Mouse (Mus musculus) stomach, embryonic 16.5 days (tissue): Measurements from ENCODE around the gene Cop1. TPM values are rescaled to one million over a fixed set of nuclear protein-coding genes. Genes with fewer than 3 reads are reported as not detected.

ENCODE experiments used
- ATAC-seq: fragments of 200-750 bp; cut with Nextera tagmentation; 2 replicates; pipeline ENCODE4 v1.8.0; 2017; ENCODE audit warnings: moderate number of reproducible peaks, moderate TSS enrichment; ENCODE audit not compliant: insufficient read depth, low FRiP score
- H3K27ac ChIP-seq: fragments of 300-500 bp; sonication (generic); 2 replicates; pipeline ENCODE4 v1.5.1; 2014; ENCODE audit warnings: low read length
- H3K27me3 ChIP-seq: fragments of 300-500 bp; sonication (generic); 2 replicates; pipeline ENCODE4 v1.6.1; 2014; ENCODE audit warnings: low read length, control low read depth, mixed read lengths; ENCODE audit not compliant: control insufficient read depth, insufficient read depth
- H3K36me3 ChIP-seq: fragments of 300-500 bp; sonication (generic); 2 replicates; pipeline ENCODE4 v1.6.1; 2014; ENCODE audit warnings: low read length; ENCODE audit not compliant: control insufficient read depth, insufficient read depth
- H3K4me1 ChIP-seq: fragments of 300-500 bp; sonication (generic); 2 replicates; pipeline ENCODE4 v1.6.1; 2014; ENCODE audit warnings: low read length, control low read depth, mixed read lengths; ENCODE audit not compliant: control insufficient read depth, insufficient read depth
- H3K4me2 ChIP-seq: fragments of 300-500 bp; sonication (generic); 2 replicates; pipeline ENCODE4 v1.6.1; 2014; ENCODE audit warnings: low read depth, low read length, mixed read lengths
- H3K4me3 ChIP-seq: fragments of 300-500 bp; sonication (generic); replicated peaks from 2 replicates; pipeline ENCODE4 v1.5.1; 2014; ENCODE audit warnings: mild to moderate bottlenecking, low read length
- H3K9ac ChIP-seq: fragments of 300-500 bp; sonication (generic); 2 replicates; pipeline ENCODE4 v1.6.1; 2014; ENCODE audit warnings: low read length
- H3K9me3 ChIP-seq: fragments of 300-500 bp; sonication (generic); replicated peaks from 2 replicates; pipeline ENCODE4 v1.6.1; 2016; ENCODE audit warnings: low read length, control low read depth; ENCODE audit not compliant: control insufficient read depth
- WGBS: fragments of 180-500 bp; shearing (Covaris S2); extraction: QIAGEN DNeasy Blood & Tissue Kit; methylation state at CpG from one replicate; pipeline ENCODE4 v1.1.7; 2014; 5-methylcytosine and 5-hydroxymethylcytosine counted together
- polyA plus RNA-seq: library from polyadenylated mRNA; unstranded; fragments of >200 nt; fragmentation: Nextera tagmentation; extraction: Ambion mirVana; gene quantifications from 2 replicates; pipeline ENCODE4 v1.2.1, GENCODE M21; 2015

The Cop1 gene
- polyA plus RNA-seq, 1 experiment from 2014 or later: 17.8 TPM

- peaks cover 10% of the 10 kb centered on the region for H3K36me3 ChIP-seq
These were observed 98.9 kb downstream of the Cop1 start for GRCm38 (mm10) chr1:159331008-159331407.

GRCm38 (mm10) chr1:159334157-159334556 lies 102.0 kb downstream of the Cop1 start:
- peaks cover 8% of the 10 kb centered on the region for H3K36me3 ChIP-seq
- no peak overlapping the region for H3K4me3 ChIP-seq
- no peak overlapping the region for H3K27ac ChIP-seq
- no peak overlapping the region for H3K9ac ChIP-seq
- no peaks in the 10 kb centered on the region for H3K9me3 ChIP-seq
- no peaks in the 10 kb centered on the region for H3K27me3 ChIP-seq
- no peak for ATAC-seq
- 87% methylated on average over 4 of the region's 4 CpGs for WGBS
- H3K4me2 ChIP-seq: no peak overlapping the region
- H3K4me1 ChIP-seq: no peaks in the 10 kb centered on the region

More at GRCm38 (mm10) chr1:159331008-159331407, 98.9 kb downstream of the Cop1 start:
- Histone ChIP-seq H3K9me3 (no peaks in the 10 kb centered on the region), H3K27me3 (no peaks in the 10 kb centered on the region), H3K4me2 (no peak overlapping the region), H3K4me3 (no peak overlapping the region), H3K27ac (no peak overlapping the region), H3K4me1 (no peaks in the 10 kb centered on the region), H3K9ac (no peak overlapping the region)
- no peak for ATAC-seq
- WGBS: 74% methylated on average over 4 of the region's 4 CpGs

- no peaks in the 10 kb centered on the region for H3K9me3 ChIP-seq
- H3K36me3 ChIP-seq: peaks cover 22% of the 10 kb centered on the region
- H3K27ac ChIP-seq: no peak overlapping the region
- no peak for ATAC-seq
- no peaks in the 10 kb centered on the region for H3K27me3 ChIP-seq
- no peaks in the 10 kb centered on the region for H3K4me1 ChIP-seq
- no peak overlapping the region for H3K4me2 ChIP-seq
- H3K4me3 ChIP-seq: no peak overlapping the region
- H3K9ac ChIP-seq: no peak overlapping the region
- WGBS: 72% methylated on average over 2 of the region's 2 CpGs
These were observed 110.2 kb downstream of the Cop1 start for GRCm38 (mm10) chr1:159342355-159342754.

GRCm38 (mm10) chr1:159355027-159355570 lies 123.0 kb downstream of the Cop1 start:
- no peaks in the 10 kb centered on the region for H3K9me3 ChIP-seq
- H3K9ac ChIP-seq: no peak overlapping the region
- ATAC-seq: no peak
- no peak overlapping the region for H3K27ac ChIP-seq
- WGBS: 86% methylated on average over 1 of the region's 1 CpGs
- peaks cover 7% of the 10 kb centered on the region for H3K36me3 ChIP-seq
- H3K4me1 ChIP-seq: no peaks in the 10 kb centered on the region
- no peaks in the 10 kb centered on the region for H3K27me3 ChIP-seq
- no peak overlapping the region for H3K4me2 ChIP-seq
- H3K4me3 ChIP-seq: no peak overlapping the region

- no peaks in the 10 kb centered on the region for H3K9me3 ChIP-seq
- H3K36me3 ChIP-seq: peaks cover under 1% of the 10 kb centered on the region; the same call in 1 of the 2 replicates
- WGBS: 77% methylated on average over 5 of the region's 5 CpGs
- no peak overlapping the region for H3K4me2 ChIP-seq
- H3K4me3 ChIP-seq: no peak overlapping the region
- H3K27ac ChIP-seq: no peak overlapping the region
- no peaks in the 10 kb centered on the region for H3K4me1 ChIP-seq
- no peak for ATAC-seq
- H3K27me3 ChIP-seq: no peaks in the 10 kb centered on the region
- H3K9ac ChIP-seq: no peak overlapping the region
These were observed 126.6 kb downstream of the Cop1 start for GRCm38 (mm10) chr1:159358713-159359112.

- no peaks in the 10 kb centered on the region for H3K4me1 ChIP-seq
- H3K4me2 ChIP-seq: no peak overlapping the region
- H3K36me3 ChIP-seq: no peaks in the 10 kb centered on the region
- 59% methylated on average over 4 of the region's 4 CpGs for WGBS
- H3K27ac ChIP-seq: no peak overlapping the region
- no peak overlapping the region for H3K9ac ChIP-seq
- no peak for ATAC-seq
- H3K27me3 ChIP-seq: no peaks in the 10 kb centered on the region
- no peaks in the 10 kb centered on the region for H3K9me3 ChIP-seq
- no peak overlapping the region for H3K4me3 ChIP-seq
These were observed 139.8 kb downstream of the Cop1 start for GRCm38 (mm10) chr1:159371881-159372390.

GRCm38 (mm10) chr1:159382218-159382617 lies 150.1 kb downstream of the Cop1 start:
- H3K27ac ChIP-seq: no peak overlapping the region
- H3K9ac ChIP-seq: no peak overlapping the region
- no peak for ATAC-seq
- no peak overlapping the region for H3K4me2 ChIP-seq
- H3K4me3 ChIP-seq: no peak overlapping the region
- 45% methylated on average over 1 of the region's 1 CpGs for WGBS
- no peaks in the 10 kb centered on the region for H3K9me3 ChIP-seq
- no peaks in the 10 kb centered on the region for H3K27me3 ChIP-seq
- H3K36me3 ChIP-seq: no peaks in the 10 kb centered on the region
- no peaks in the 10 kb centered on the region for H3K4me1 ChIP-seq

GRCm38 (mm10) chr1:159382916-159383315 lies 150.8 kb downstream of the Cop1 start:
- no peak overlapping the region for H3K4me2 ChIP-seq
- no peak overlapping the region for H3K4me3 ChIP-seq
- no peak overlapping the region for H3K27ac ChIP-seq
- no peaks in the 10 kb centered on the region for H3K27me3 ChIP-seq
- H3K9me3 ChIP-seq: no peaks in the 10 kb centered on the region
- ATAC-seq: no peak
- WGBS: 83% methylated on average over 2 of the region's 2 CpGs
- H3K9ac ChIP-seq: no peak overlapping the region
- H3K4me1 ChIP-seq: no peaks in the 10 kb centered on the region
- H3K36me3 ChIP-seq: no peaks in the 10 kb centered on the region

GRCm38 (mm10) chr1:159386458-159386857 lies 154.3 kb downstream of the Cop1 start:
- Histone ChIP-seq H3K4me1 (no peaks in the 10 kb centered on the region), H3K27ac (no peak overlapping the region), H3K27me3 (no peaks in the 10 kb centered on the region), H3K9ac (no peak overlapping the region), H3K4me3 (no peak overlapping the region), H3K9me3 (no peaks in the 10 kb centered on the region), H3K4me2 (no peak overlapping the region), H3K36me3 (no peaks in the 10 kb centered on the region)
- no peak for ATAC-seq
- WGBS: 51% methylated on average over 5 of the region's 5 CpGs
